Mouse (Mus musculus) MEL (cell line): ENCODE measurements around the gene Pdlim4. TPM values are rescaled to one million over a fixed set of nuclear protein-coding genes. Genes with fewer than 3 reads are reported as not detected.

ENCODE experiments used
- DNase-seq: peaks from one replicate; pipeline ENCODE4 v3.0.0; 2011; ENCODE audit warnings: low read depth, low spot score
- H3K27ac ChIP-seq: 2 replicates; pipeline ENCODE4 v1.5.1; 2012; ENCODE audit warnings: low read depth, mild to moderate bottlenecking, control low read depth, low read length, moderate library complexity; ENCODE audit not compliant: control insufficient read depth
- H3K27me3 ChIP-seq, 2 experiments: fragments of 150-350 bp in 1 of 2; sonication (generic) in 1 of 2; 2 replicates each; pipeline ENCODE4 v1.6.1; 2012; ENCODE audit warnings: low read length in 2 of 2, mild to moderate bottlenecking in 2 of 2, improper control_type of control experiment in 1 of 2, moderate library complexity in 1 of 2; ENCODE audit not compliant: insufficient read depth in 2 of 2, control insufficient read depth in 1 of 2
- H3K36me3 ChIP-seq, 2 experiments: 2 replicates each; pipeline ENCODE4 v1.6.1; 2012 to 2014; ENCODE audit warnings: low read length in 2 of 2, improper control_type of control experiment in 1 of 2, inconsistent platforms in 1 of 2, mild to moderate bottlenecking in 1 of 2; ENCODE audit not compliant: insufficient read depth in 2 of 2, control insufficient read depth in 1 of 2
- H3K4me1 ChIP-seq, 2 experiments: fragments of 150-350 bp in 1 of 2; sonication (generic) in 1 of 2; 2 replicates each; pipeline ENCODE4 v1.6.1; 2012; ENCODE audit warnings: low read length in 2 of 2, improper control_type of control experiment in 1 of 2, mild to moderate bottlenecking in 1 of 2; ENCODE audit not compliant: insufficient read depth in 2 of 2, control insufficient read depth in 1 of 2
- H3K4me3 ChIP-seq, 2 experiments: fragments of 150-350 bp in 1 of 2; sonication (generic) in 1 of 2; 2 replicates each; pipeline ENCODE4 v1.5.1; 2012; ENCODE audit warnings: low read depth in 2 of 2, low read length in 2 of 2, mild to moderate bottlenecking in 2 of 2, moderate library complexity in 2 of 2, control low read depth in 1 of 2, improper control_type of control experiment in 1 of 2; ENCODE audit not compliant: control insufficient read depth in 1 of 2, insufficient read depth in 1 of 2
- H3K79me2 ChIP-seq: 2 replicates; pipeline ENCODE4 v1.6.1; 2012; ENCODE audit warnings: mild to moderate bottlenecking, low read length, moderate library complexity; ENCODE audit not compliant: control insufficient read depth, poor library complexity, insufficient read depth
- H3K9ac ChIP-seq: 2 replicates; pipeline ENCODE4 v1.6.1; 2012; ENCODE audit warnings: low read depth, mild to moderate bottlenecking, control low read depth, low read length, moderate library complexity; ENCODE audit not compliant: control insufficient read depth, poor library complexity, severe bottlenecking
- H3K9me3 ChIP-seq: fragments of 150-350 bp; sonication (generic); replicated peaks from 2 replicates; pipeline ENCODE4 v1.6.1; 2012; ENCODE audit warnings: mild to moderate bottlenecking, low read length, improper control_type of control experiment, moderate library complexity; ENCODE audit not compliant: insufficient read depth
- CHD2 ChIP-seq: IDR thresholded peaks from 2 replicates; pipeline ENCODE4 v1.6.1; 2011; ENCODE audit warnings: low read length, improper control_type of control experiment
- ELF1 ChIP-seq: IDR thresholded peaks from 2 replicates; pipeline ENCODE4 v1.6.1; 2014; ENCODE audit warnings: low read depth, mild to moderate bottlenecking, inconsistent platforms, low read length, improper control_type of control experiment, moderate library complexity
- GABPA ChIP-seq: IDR thresholded peaks from 2 replicates; pipeline ENCODE4 v1.6.1; 2012; ENCODE audit warnings: low read depth, mild to moderate bottlenecking, inconsistent platforms, low read length, improper control_type of control experiment, moderate library complexity
- KAT2A ChIP-seq: conservative IDR thresholded peaks from 2 replicates; pipeline ENCODE4 v1.6.1; 2012; ENCODE audit warnings: low read depth, low read length, improper control_type of control experiment, inconsistent platforms
- MAFK ChIP-seq: IDR thresholded peaks from 2 replicates; pipeline ENCODE4 v1.6.1; 2011; ENCODE audit warnings: low read depth, mild to moderate bottlenecking, low read length, improper control_type of control experiment, borderline replicate concordance
- MAX ChIP-seq: IDR thresholded peaks from 2 replicates; pipeline ENCODE4 v1.6.1; 2011; ENCODE audit warnings: low read length, improper control_type of control experiment
- MAZ ChIP-seq: IDR thresholded peaks from 2 replicates; pipeline ENCODE4 v1.6.1; 2012; ENCODE audit warnings: low read depth, mild to moderate bottlenecking, inconsistent platforms, low read length, improper control_type of control experiment
- MYB ChIP-seq: IDR thresholded peaks from 2 replicates; pipeline ENCODE4 v1.6.1; 2011; ENCODE audit warnings: mild to moderate bottlenecking, low read depth, low read length, improper control_type of control experiment
- NELFE ChIP-seq: IDR thresholded peaks from 2 replicates; pipeline ENCODE4 v1.6.1; 2011; ENCODE audit warnings: low read depth, low read length, improper control_type of control experiment
- POLR2AphosphoS2 ChIP-seq: IDR thresholded peaks from 2 replicates; pipeline ENCODE4 v1.6.1; 2011; ENCODE audit warnings: low read length, improper control_type of control experiment
- POLR2AphosphoS5 ChIP-seq: IDR thresholded peaks from 2 replicates; pipeline ENCODE4 v1.6.1; 2012; ENCODE audit warnings: low read depth, borderline replicate concordance, mild to moderate bottlenecking, inconsistent platforms, low read length, moderate library complexity, mixed read lengths
- SIN3A ChIP-seq: IDR thresholded peaks from 2 replicates; pipeline ENCODE4 v1.6.1; 2012; ENCODE audit warnings: low read length, improper control_type of control experiment, inconsistent platforms
- SMC3 ChIP-seq: IDR thresholded peaks from 2 replicates; pipeline ENCODE4 v1.6.1; 2011; ENCODE audit warnings: low read depth, low read length, improper control_type of control experiment
- TAL1 ChIP-seq: IDR thresholded peaks from 2 replicates; pipeline ENCODE4 v1.6.1; 2012; ENCODE audit warnings: mild to moderate bottlenecking, inconsistent platforms, low read length, moderate library complexity, mixed read lengths
- TCF12 ChIP-seq: IDR thresholded peaks from 2 replicates; pipeline ENCODE4 v1.6.1; 2014; ENCODE audit warnings: low read depth, mild to moderate bottlenecking, inconsistent platforms, low read length, improper control_type of control experiment, moderate library complexity
- UBTF ChIP-seq: IDR thresholded peaks from 2 replicates; pipeline ENCODE4 v1.6.1; 2012; ENCODE audit warnings: low read depth, mild to moderate bottlenecking, inconsistent platforms, low read length, improper control_type of control experiment, moderate library complexity, borderline replicate concordance; ENCODE audit not compliant: insufficient read depth
- ZC3H11A ChIP-seq: IDR thresholded peaks from 2 replicates; pipeline ENCODE4 v1.6.1; 2012; ENCODE audit warnings: low read depth, mild to moderate bottlenecking, inconsistent platforms, low read length, improper control_type of control experiment
- ZKSCAN1 ChIP-seq: IDR thresholded peaks from 2 replicates; pipeline ENCODE4 v1.6.1; 2012; ENCODE audit warnings: low read depth, mild to moderate bottlenecking, inconsistent platforms, low read length, improper control_type of control experiment, moderate library complexity
- ZNF384 ChIP-seq: IDR thresholded peaks from 2 replicates; pipeline ENCODE4 v1.6.1; 2012; ENCODE audit warnings: low read depth, mild to moderate bottlenecking, inconsistent platforms, low read length, improper control_type of control experiment
- polyA plus RNA-seq, 2 experiments: library from polyadenylated mRNA; stranded (reverse) in 1 of 2; unstranded in 1 of 2; fragments of >175 nt in 1 of 2; fragments of >200 nt in 1 of 2; gene quantifications; 2 replicates each; pipeline versions ENCODE4 v1.2.1 to v1.2.4; 2012; ENCODE audit warnings: low replicate concordance in 2 of 2, low read depth in 1 of 2; ENCODE audit not compliant: insufficient read length in 2 of 2, insufficient read depth in 1 of 2, missing spikeins in 1 of 2
- total RNA-seq: library from RNA; depleted of rRNA; stranded (reverse); fragments of 300-350 nt; gene quantifications from 2 replicates; pipeline ENCODE4 v1.2.3, GENCODE M21; 2012; rRNA removed

The Pdlim4 gene
- total RNA-seq: 0.13 TPM in 1 of 2 replicates, not detected in the other
- polyA plus RNA-seq: under 1 TPM in 1 of 2 experiments, not detected in 1; 0.70 TPM

- Histone ChIP-seq H3K4me1 (peaks cover 0 to 2% of the 10 kb centered on the region in 2 experiments; a peak in 1 of 4 replicates), H3K9me3 (no peaks in the 10 kb centered on the region), H3K79me2 (no peaks in the 10 kb centered on the region), H3K27ac (no peak within 1 kb of the TSS), H3K9ac (no peak within 1 kb of the TSS), H3K27me3 (peaks cover 43 to 45% of the 10 kb centered on the region in 2 experiments), H3K36me3 (no peaks in the 10 kb centered on the region), H3K4me3 (no peak within 1 kb of the TSS)
- TF ChIP-seq GABPA (no peak), ZC3H11A (no peak), SMC3 (no peak), MAFK (no peak), CHD2 (no peak)
- no peak for DNase-seq
Measured at GRCm38 (mm10) chr11:54068520-54069371, at the start of gene Pdlim4. TSS of gene Pdlim4 (minus strand) at chr11:54069014.

- Histone ChIP-seq H3K27ac (no peak overlapping the region), H3K27me3 (no peaks in the 10 kb centered on the region), H3K9ac (no peak overlapping the region), H3K79me2 (no peaks in the 10 kb centered on the region; the same call in 1 of the 2 replicates), H3K4me1 (no peaks in the 10 kb centered on the region), H3K36me3 (peaks cover 0 to 2% of the 10 kb centered on the region in 2 experiments; a peak in 2 of 4 replicates), H3K4me3 (no peak overlapping the region), H3K9me3 (no peaks in the 10 kb centered on the region)
- DNase-seq: no peak
- TF ChIP-seq ZKSCAN1 (no peak), SIN3A (no peak), UBTF (no peak), MYB (no peak), POLR2AphosphoS2 (no peak), TCF12 (no peak), TAL1 (no peak), ZNF384 (no peak), ELF1 (no peak), SMC3 (no peak), NELFE (no peak), MAZ (no peak), KAT2A (no peak), ZC3H11A (no peak), MAX (no peak), POLR2AphosphoS5 (no peak)
Measured at GRCm38 (mm10) chr11:54117096-54117495, 48.3 kb upstream of the Pdlim4 start.
